Mouse (Mus musculus) NIH3T3 (cell line): ENCODE measurements at regions not wholly inside any gene's neighbourhood (a gene's known extent, or its start where the extent isn't known, plus 50 kb on each side); places are given as distances from the start of the nearest gene placed in this dataset.

ENCODE experiments used
- DNase-seq: peaks from one replicate; pipeline ENCODE4 v3.0.0-alpha.2; 2012; ENCODE audit warnings: low read depth

- DNase-seq: no peak
These were observed 64.6 kb upstream of the Ankrd55 start for GRCm38 (mm10) chr13:112223616-112224015.

GRCm38 (mm10) chr13:112227766-112228165, 60.5 kb upstream of the Ankrd55 start:
- no peak for DNase-seq

- no peak for DNase-seq
These were observed 59.4 kb upstream of the Ankrd55 start for GRCm38 (mm10) chr13:112228846-112229245.

- no peak for DNase-seq
These were observed 58.1 kb upstream of the Ankrd55 start for GRCm38 (mm10) chr13:112230176-112230575.

GRCm38 (mm10) chr13:112234695-112235094, 53.6 kb upstream of the Ankrd55 start:
- no peak for DNase-seq

- no peak for DNase-seq
These were observed 51.3 kb upstream of the Ankrd55 start for GRCm38 (mm10) chr13:112236956-112237355.

GRCm38 (mm10) chr13:112237377-112237776, 50.9 kb upstream of the Ankrd55 start:
- no peak for DNase-seq

- DNase-seq: no peak
These were observed 50.3 kb upstream of the Ankrd55 start for GRCm38 (mm10) chr13:112237917-112238316.
